Mouse (Mus musculus): ENCODE results near the gene Slc16a5.
"Not testable (repeated sequence)": the region's sequence is repeated elsewhere in the genome, so short reads cannot be mapped to it uniquely, and the experiment has no call there.

Gene Slc16a5

DNA sequence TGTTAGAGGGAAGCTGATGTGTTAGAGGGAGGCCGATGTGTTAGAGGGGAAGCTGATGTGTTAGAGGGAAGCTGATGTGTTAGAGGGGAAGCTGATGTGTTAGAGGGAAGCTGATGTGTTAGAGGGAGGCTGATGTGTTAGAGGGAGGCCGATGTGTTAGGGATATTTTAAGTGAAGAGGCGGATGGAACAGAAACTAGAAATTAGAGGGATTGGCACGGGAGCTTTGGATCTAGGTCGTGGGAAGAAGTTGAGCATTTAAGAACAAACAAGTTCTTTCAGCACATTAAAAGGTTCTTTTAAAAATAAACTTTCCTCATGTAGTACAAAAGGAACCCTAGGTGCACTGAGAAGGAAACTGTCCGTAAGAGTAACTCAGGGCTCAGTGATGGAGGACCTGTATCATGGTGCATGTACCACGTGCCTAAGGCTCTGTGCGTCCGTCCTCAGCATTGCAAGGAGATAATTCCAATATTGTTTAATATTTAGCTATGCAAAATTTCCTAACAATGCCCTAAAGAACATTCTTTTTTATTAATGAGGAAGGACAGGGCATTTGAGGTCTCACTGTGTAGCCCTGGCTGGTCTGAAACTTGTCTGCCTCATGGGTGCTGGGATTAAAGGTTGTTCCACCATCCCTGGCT is 16.1 kb downstream of the Slc16a5 start:
- DNase-seq (ENCODE audit: low spot score): no peak

DNA sequence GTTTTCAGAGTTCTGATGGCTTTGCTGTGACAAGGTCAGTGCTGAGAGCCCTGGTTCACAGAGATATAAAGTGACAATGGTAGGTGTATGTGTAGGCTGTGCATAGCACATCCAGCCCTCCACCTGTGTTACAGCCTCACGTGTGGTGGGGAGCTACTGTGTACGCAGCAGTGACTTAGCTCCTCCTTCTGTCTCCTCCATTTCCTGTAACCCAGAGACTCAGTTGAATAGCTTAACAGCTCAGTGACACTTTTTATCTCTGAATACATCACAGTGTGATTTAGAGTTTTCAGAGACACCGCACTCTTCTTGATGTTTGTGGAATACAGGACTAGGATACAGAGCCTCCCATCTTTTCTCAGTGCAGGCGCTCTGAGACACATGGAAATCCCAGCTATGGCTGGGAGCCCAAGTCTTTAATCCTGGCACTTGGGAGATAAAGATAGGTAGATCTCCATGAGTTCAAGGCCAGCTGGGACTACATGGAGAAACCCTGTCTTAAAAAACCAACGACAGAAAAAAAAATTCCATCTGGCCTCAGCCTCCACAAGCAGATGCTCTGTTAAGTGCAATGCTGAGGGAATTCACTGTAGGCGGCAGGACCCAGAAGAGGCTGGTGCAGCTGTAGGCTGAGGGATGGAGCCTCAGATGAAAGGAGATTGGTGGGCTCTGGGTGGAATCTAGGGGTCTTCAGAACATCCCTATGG is 19.4 kb downstream of the Slc16a5 start:
- DNase-seq (ENCODE audit: low spot score): no peak

DNA sequence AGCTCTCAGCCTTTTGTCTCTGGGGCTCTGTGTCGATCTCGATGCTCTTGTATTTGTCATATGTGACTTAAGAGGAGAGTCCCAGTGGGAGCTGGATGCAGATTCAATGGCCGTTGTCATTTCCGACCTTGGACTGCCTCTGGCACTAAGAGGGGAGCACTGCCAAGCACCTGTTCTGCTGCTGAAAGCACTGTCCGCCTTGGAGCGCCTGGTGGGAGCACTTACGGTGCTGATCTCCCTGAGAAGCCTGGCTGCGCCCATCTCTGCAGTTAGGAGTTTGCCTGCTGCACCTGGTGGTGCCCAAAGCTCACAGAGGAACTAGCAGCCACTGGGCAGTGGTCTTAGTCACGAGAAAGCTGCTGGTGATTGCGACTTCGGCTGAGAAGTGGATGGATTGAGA is 21.0 kb downstream of the Slc16a5 start:
- no peak for DNase-seq (ENCODE audit: low spot score)

DNA sequence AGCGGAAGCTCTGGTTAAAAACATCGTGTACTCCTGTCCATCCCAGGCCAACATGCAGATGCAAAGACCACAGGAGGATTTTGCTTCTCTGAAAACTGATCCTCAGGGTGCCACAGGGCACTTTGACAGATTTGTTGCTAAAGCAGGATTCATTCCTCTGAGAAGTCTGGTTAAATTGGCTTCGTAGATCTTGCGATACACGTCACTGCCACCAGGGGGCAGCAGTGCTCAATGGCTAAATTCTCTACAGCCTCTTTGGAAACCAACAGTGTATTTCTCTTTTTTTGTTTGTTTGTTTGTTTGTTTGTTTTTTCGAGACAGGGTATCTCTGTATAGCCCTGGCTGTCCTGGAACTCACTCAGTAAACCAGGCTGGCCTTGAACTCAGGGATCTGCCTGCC is 21.5 kb downstream of the Slc16a5 start:
- DNase-seq (ENCODE audit: low spot score): peak; percentile 88

DNA sequence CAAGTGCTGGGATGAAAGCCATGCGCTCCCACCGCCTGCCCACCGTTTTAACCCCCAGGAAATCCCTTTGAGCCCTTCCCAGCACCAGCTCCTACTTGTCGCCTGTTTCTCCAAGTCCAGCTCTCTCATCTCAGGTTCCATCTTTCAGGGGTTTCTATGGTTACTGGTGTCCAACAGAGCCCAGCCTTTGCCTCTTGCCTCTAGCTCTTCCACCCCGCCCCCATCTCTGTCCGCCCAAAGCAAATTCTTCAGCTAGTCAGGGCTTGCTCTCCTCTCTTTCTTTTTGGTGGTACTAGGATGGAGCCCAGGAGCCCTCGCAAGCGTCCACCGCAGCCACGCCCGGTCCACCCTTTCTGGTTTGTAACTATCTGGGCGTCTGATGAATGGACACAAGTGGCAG is 22.9 kb downstream of the Slc16a5 start:
- DNase-seq (ENCODE audit: low spot score): no peak

DNA sequence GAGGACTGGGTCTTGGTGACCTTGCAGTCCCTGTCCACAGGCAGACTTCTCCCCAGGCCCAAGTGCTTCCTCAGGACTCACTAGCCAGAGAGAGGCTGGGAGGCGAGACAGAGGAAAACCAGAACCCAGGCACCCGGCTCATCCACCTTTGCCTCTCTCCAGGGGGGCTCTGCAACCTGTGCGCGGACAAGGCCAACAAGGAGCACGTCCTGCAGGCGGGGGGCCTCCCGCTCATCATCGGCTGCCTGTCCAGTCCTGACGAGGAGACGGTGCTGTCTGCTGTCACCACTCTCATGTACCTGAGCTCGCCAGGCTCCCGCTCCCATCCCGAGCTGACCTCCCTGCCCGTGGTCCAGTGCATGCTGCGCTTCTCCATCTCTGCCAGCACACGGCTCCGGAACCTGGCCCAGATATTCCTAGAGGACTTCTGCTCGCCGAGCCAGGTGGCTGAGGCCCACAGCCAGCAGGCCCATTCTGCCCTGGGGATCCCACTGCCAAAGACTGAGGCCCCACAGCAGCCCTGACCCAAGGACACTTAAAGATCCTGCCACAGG is 26.4 kb downstream of the Slc16a5 start:
- DNase-seq (ENCODE audit: low spot score): no peak

DNA sequence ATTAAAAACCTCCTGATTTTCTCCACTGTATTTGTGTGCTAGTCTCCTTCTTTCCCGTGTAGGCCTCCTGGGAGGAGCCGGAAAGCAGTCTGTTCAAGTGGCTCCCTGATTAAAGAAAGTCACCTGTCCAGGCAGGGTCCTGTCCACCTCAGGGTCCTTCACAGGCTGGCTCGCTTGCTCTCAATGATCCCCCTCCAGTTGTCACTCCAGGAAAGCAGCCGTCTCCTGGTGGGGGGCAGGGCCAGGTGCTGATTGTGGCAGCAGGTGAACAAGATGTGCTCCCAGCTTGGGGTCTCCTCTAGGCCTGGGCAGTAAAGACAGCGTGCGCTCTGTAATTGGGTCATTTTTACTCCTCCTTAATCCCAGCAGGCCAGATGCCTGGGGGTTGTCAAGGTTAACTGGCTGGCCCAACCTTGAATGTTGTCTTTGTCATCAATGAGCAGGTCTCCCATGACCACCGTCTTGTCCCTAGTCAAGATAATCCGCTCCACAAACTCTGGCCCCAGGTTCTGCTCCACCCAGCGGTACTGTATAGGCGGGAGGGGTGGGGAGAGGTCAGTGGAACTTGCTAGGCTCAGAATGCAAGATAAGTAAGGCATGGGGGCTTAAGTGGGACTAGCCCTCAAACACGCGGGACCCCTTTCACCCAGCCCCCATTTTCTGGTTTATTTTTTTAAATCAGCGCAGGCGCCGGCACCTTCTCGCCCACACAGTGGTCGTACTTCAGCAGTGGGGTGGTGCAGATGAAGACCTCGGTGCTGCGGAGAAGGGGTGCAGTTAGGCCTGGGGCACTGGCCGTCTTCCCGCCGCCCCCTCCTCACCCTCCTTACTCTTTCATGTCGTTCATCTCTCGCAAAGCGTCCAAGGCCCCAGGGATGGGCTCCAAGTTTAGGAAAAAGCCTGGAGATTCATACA is 28.4 kb downstream of the Slc16a5 start:
- no peak for DNase-seq (ENCODE audit: low spot score)

DNA sequence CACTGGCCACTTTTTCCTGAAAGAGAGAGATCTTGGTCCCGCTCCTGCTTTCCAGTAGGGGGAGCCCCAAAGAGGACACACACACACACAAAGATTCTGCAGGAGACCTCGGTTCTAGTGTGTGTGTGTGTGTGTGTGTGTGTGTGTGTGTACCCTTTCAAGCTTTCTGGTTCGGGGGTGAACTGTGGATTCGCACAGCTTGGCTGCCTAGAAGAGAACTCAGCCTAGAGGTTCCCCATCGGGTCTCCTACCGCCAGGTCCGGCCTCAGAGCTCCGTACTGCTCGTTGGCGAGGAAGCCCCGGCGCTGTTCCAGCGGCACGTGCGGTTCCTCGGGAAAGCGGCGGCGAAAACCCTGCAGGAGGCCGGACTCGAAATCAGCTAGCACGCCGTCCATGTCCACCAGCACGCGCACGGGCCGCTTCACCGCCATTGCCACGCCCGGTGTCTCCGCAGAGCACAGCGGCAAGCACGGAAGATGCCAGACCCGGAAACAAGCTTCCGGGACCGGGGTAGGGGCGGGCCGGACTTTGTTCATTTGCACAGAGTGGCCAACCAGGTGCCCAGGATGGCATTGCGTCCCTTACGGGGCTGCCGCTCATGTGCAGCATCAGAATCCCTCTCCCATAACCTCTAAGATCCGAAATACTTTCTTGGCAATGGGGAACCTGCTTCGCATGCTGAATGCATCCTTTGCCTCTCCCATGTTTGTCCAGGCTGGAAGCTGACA is 29.2 kb downstream of the Slc16a5 start, which contains the start of gene Nt5c:
Nt5c (minus strand) TSS at position 507 of the 728 bp plus-strand sequence.
- peak; percentile 81 for DNase-seq (ENCODE audit: low spot score)

DNA sequence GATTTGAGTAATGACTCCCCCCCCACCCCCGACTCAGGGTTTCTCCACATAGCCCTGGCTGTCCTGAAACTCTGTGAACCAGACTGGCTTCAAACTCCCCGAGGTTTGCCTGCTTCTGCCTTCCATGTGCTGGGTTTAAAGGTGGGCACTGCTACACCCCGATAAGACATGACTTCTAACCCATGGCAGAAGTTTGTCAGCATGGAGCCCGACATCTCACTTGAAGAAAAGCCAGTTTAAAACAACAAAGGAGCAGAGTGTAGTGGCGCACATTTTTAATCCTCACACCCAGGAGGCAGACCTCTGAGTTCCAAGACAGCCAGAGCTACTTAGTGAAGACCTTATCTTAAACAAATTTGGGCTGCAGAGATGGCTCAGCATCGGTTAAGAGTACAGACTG is 30.1 kb downstream of the Slc16a5 start:
- DNase-seq (ENCODE audit: low spot score): no peak

DNA sequence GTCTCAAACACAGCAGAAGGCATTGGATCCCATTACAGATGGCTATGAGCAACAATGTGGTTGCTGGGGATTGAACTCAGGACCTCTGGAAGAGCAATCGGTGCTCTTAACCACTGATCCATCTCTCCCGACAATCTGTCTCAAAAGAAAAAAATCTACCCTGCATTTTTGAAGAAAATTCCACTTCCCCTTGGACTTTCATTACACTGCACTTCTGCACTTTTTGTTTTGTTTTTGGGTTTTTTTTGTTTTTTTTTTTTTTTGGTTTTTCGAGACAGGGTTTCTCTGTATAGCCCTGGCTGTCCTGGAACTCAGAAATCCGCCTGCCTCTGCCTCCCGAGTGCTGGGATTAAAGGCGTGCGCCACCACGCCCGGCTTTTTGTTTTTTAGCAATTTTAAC is 34.3 kb downstream of the Slc16a5 start:
- not testable (repeated sequence) for DNase-seq (ENCODE audit: low spot score)

DNA sequence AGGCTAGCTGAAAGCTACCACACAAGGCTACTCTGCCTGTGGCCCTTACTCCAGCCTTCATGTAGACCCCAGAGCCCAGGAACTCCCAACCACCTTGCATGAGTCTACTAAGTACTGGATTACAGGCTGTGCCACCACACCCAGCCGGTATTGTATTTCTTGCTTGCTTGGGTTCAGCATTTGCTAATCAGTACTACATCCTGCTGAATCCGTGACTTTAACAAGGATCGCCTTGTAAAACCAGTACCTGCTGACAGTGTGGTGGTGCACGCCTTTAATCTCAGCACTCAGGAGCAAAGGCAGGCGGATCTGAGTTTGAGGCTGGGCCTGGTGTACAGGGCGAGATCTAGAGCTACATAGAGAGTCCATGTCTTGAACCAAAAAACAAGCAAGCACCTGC is 40.4 kb downstream of the Slc16a5 start:
- DNase-seq (ENCODE audit: low spot score): no peak

DNA sequence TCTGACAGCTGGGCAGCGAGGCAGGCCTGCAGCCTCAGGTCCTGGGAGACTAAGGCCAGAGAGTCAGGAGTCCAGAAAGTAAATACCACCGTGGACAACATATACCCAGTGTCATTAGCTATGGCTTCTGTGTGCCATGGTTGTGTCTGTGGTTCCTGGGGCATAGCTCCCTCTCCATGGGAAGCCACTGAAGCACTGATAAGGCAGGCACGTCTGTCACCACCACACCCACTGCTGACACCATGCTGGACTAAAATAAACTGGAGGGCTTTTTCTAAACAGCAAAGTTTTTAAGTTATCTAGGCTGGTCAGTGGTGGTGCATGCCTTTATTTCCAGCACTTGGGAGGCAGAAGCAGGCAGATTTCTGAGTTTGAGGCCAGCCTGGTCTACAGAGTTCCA is 44.3 kb downstream of the Slc16a5 start:
- no peak for DNase-seq (ENCODE audit: low spot score)

DNA sequence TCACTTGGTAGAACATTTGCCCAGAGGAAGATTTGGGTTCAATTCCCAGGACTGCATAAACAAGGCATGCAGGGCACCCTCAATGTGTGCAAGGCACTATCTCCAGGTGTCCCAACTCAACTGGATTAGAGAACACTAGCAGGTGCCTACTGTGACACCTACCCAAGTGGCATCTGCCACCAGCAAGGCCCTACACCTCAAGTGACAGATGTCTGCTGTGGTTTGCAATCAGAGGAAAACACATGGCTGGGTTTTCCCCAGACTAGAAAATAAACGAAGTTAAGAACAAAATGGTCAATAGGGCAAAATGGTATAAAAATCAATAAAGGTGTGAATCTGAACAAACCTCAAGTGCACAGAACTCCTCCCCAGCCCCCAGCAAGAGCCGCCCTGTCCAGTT is 45.8 kb downstream of the Slc16a5 start:
- no peak for DNase-seq (ENCODE audit: low spot score)

DNA sequence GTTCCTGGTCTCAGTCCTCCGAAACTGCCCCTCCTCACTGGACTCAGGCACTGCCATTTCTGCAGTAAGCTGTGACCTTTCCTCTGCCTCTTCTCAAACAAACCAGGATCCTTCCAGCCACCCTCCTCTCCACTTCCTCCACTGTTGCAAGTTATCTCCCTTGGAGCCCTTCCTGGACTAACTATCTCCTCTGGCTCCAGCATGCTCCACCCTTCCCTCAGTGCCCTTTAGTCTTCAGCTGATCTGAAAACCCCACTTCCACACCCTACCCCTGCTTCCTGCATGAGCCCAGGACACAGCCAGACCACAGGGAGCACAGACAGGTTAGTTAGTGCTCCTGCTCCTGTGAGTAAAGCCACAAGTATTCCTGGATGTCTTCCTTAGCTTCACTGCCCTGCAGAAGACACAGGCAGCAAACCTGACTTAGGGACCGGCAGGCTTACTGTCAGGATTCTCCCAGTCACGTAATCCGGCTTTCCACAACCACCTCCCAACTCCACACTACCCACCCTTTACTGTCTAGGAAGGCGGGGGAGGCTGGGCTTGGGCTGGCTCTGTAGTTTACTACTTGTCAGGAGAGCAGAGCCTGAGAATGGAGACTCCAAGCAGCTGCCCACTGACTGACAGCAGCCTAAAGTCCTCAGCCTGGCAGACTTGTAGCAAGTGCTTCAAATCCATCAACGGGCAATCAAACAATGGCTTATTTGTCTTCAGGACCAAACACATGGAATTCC is 47.7 kb downstream of the Slc16a5 start:
- DNase-seq (ENCODE audit: low spot score): peak; percentile 37

DNA sequence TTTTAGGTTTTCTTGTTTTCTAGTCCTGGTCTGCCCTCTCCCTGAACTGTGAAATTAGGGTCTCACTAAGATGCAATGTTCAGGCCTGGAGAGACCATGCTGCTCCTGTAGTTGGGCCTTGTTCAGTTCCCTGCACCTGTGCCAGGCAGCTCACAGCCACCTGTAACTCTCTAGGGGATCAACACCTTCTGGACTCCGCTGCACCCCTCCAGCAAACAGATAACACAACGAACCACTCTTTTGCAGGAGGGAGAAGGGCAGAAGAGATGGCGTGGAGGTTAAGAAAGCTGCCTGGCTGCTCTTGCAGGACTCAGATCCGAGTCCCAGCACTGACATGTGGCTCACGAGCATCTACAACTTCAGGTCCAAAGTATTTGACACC is 48.2 kb downstream of the Slc16a5 start:
- DNase-seq (ENCODE audit: low spot score): no peak

DNA sequence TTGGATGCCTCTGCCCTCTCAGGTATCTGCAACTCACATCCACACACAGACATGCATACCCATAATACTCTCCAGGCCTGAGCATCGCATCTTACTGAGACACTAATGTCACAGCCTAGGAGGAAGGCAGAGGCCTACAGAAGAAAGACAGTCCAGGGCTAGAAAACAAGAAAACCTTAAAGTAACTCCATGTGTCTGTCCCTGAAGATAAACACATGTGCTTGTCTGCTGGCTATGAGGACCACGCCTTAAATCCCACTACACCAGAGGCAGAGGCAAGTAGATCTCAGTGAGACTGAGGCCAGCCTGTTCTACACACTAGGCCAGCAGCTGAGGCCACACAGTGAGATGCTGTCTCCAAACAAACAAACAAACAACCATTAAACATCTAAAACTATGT is 48.8 kb downstream of the Slc16a5 start:
- no peak for DNase-seq (ENCODE audit: low spot score)

DNA sequence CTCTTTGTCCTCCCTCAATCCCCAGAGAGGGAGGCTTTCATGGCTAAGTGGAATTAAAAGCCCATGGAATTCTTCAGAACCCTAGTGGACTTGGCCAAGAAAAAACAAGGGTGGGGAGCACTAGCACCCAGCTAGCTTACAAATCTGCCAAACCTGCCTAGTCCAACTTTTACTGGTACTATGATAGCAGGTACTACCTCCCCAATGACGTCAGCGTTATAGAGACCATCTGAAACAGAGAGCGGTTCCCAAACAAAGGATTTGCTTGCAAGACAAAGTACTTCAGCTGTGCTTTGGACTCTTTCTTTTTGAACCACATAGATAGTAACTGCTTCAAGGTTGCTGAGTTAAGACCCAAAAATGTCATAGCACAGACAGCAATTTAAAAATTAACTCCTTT is 49.7 kb downstream of the Slc16a5 start:
- no peak for DNase-seq (ENCODE audit: low spot score)

DNA sequence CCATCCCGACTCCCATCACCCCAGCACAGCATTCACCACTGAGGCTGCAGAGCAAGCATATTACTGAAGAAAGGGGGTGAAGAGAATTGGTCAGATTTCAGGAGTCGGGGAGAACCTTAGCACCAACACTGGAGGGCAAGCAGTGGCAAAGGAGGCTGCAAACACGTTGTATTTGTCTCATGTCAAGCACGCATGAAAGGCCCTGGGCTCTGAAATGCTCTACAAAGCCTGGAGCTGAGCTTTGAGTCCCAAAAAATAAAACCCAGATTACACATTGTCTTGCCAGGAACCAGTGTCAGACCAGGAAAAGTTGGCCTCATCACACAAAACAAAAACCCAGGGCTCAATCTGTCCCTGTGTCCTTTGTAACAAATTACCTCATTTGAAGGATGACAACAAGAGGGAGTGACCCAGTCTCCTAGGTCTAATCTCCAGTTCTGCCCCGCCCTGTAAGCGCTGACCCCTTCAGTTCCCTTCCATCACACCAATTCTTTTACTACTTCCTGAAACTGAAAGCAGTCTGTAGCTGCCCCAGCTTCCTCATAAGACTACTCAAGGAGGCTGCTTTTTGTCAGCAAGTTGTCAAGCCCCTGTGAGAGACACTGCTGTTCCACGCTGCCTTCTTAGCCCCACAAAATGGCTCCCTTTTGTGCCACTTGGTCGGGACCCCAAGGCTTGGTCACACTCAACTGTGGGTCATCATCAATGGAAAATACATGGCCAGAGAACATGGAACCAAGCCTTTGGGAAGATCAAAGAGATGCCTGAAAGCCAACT is 50.3 kb downstream of the Slc16a5 start:
- DNase-seq (ENCODE audit: low spot score): peak; percentile 41

DNA sequence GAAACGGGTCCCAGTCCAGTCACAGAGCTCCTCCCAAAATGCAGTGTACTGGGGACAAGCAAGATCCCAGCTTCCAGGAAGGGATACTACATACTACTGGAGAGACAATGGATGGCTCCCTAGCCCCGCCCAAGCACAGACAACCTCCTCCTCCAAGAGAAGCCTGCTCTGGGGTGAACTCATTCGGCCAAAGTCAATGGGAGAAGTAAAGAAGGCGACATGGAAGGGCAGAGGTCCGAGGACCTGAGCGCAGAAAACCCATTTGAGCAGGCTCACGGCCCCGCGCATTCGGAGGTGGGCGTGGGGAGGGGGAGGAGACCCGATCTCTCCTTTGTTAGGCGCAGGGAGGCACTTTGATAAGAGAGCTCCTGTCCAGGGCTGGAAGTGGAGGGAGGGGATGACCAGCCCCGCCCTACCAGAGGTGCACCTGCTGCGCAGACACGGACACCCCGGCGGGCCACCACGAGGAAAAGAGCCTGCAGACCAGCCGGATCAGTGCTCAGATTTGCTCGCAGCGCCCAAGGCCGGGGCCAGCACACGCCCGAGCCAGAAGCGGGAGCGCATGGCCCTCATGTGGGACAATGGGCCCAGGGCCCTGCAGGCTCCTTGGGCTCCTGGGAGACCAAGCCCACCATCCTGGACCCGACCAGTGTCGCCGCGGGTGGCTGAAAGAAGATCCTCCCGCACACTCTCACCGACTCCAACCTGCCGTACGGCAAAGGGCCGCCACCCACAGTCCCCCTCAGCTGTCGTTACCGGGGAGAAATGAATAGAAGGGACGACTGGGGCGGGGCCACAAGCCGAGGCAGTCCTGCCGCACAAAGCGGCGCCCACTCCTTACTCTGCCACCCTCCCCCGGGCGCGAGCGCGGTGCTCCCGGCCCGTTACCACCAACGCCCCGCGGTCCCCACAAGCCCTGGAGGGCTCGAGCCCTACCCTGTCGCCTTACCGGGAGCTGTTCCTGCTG is 51.3 kb downstream of the Slc16a5 start:
- peak; percentile 73 for DNase-seq (ENCODE audit: low spot score)

Data from testis, postnatal 10 days (tissue).